Mouse (Mus musculus) MEL (cell line): Measurements from ENCODE around the gene Pax4. TPM values are rescaled to one million over a fixed set of nuclear protein-coding genes. Genes with fewer than 3 reads are reported as not detected.

Experiments used
- DNase-seq: peaks from one replicate; pipeline ENCODE4 v3.0.0; 2011; ENCODE audit warnings: low read depth, low spot score
- H3K27ac ChIP-seq: 2 replicates; pipeline ENCODE4 v1.5.1; 2012; ENCODE audit warnings: low read depth, mild to moderate bottlenecking, control low read depth, low read length, moderate library complexity; ENCODE audit not compliant: control insufficient read depth
- H3K27me3 ChIP-seq, 2 experiments: fragments of 150-350 bp in 1 of 2; sonication (generic) in 1 of 2; 2 replicates each; pipeline ENCODE4 v1.6.1; 2012; ENCODE audit warnings: low read length in 2 of 2, mild to moderate bottlenecking in 2 of 2, improper control_type of control experiment in 1 of 2, moderate library complexity in 1 of 2; ENCODE audit not compliant: insufficient read depth in 2 of 2, control insufficient read depth in 1 of 2
- H3K36me3 ChIP-seq, 2 experiments: 2 replicates each; pipeline ENCODE4 v1.6.1; 2012 to 2014; ENCODE audit warnings: low read length in 2 of 2, improper control_type of control experiment in 1 of 2, inconsistent platforms in 1 of 2, mild to moderate bottlenecking in 1 of 2; ENCODE audit not compliant: insufficient read depth in 2 of 2, control insufficient read depth in 1 of 2
- H3K4me1 ChIP-seq, 2 experiments: fragments of 150-350 bp in 1 of 2; sonication (generic) in 1 of 2; 2 replicates each; pipeline ENCODE4 v1.6.1; 2012; ENCODE audit warnings: low read length in 2 of 2, improper control_type of control experiment in 1 of 2, mild to moderate bottlenecking in 1 of 2; ENCODE audit not compliant: insufficient read depth in 2 of 2, control insufficient read depth in 1 of 2
- H3K4me3 ChIP-seq, 2 experiments: fragments of 150-350 bp in 1 of 2; sonication (generic) in 1 of 2; 2 replicates each; pipeline ENCODE4 v1.5.1; 2012; ENCODE audit warnings: low read depth in 2 of 2, low read length in 2 of 2, mild to moderate bottlenecking in 2 of 2, moderate library complexity in 2 of 2, control low read depth in 1 of 2, improper control_type of control experiment in 1 of 2; ENCODE audit not compliant: control insufficient read depth in 1 of 2, insufficient read depth in 1 of 2
- H3K79me2 ChIP-seq: 2 replicates; pipeline ENCODE4 v1.6.1; 2012; ENCODE audit warnings: mild to moderate bottlenecking, low read length, moderate library complexity; ENCODE audit not compliant: control insufficient read depth, poor library complexity, insufficient read depth
- H3K9ac ChIP-seq: 2 replicates; pipeline ENCODE4 v1.6.1; 2012; ENCODE audit warnings: low read depth, mild to moderate bottlenecking, control low read depth, low read length, moderate library complexity; ENCODE audit not compliant: control insufficient read depth, poor library complexity, severe bottlenecking
- H3K9me3 ChIP-seq: fragments of 150-350 bp; sonication (generic); replicated peaks from 2 replicates; pipeline ENCODE4 v1.6.1; 2012; ENCODE audit warnings: mild to moderate bottlenecking, low read length, improper control_type of control experiment, moderate library complexity; ENCODE audit not compliant: insufficient read depth
- ELF1 ChIP-seq: IDR thresholded peaks from 2 replicates; pipeline ENCODE4 v1.6.1; 2014; ENCODE audit warnings: low read depth, mild to moderate bottlenecking, inconsistent platforms, low read length, improper control_type of control experiment, moderate library complexity
- GATA1 ChIP-seq: IDR thresholded peaks from 2 replicates; pipeline ENCODE4 v1.6.1; 2011; ENCODE audit warnings: low read depth, low read length, improper control_type of control experiment
- HCFC1 ChIP-seq: IDR thresholded peaks from 2 replicates; pipeline ENCODE4 v1.6.1; 2012; ENCODE audit warnings: low read depth, mild to moderate bottlenecking, inconsistent platforms, low read length, improper control_type of control experiment, moderate library complexity
- KAT2A ChIP-seq: conservative IDR thresholded peaks from 2 replicates; pipeline ENCODE4 v1.6.1; 2012; ENCODE audit warnings: low read depth, low read length, improper control_type of control experiment, inconsistent platforms
- MAX ChIP-seq: IDR thresholded peaks from 2 replicates; pipeline ENCODE4 v1.6.1; 2011; ENCODE audit warnings: low read length, improper control_type of control experiment
- MXI1 ChIP-seq: IDR thresholded peaks from 2 replicates; pipeline ENCODE4 v1.6.1; 2011; ENCODE audit warnings: mild to moderate bottlenecking, low read depth, low read length, improper control_type of control experiment
- NELFE ChIP-seq: IDR thresholded peaks from 2 replicates; pipeline ENCODE4 v1.6.1; 2011; ENCODE audit warnings: low read depth, low read length, improper control_type of control experiment
- POLR2A ChIP-seq, 2 experiments: IDR thresholded peaks; 2 replicates each; pipeline ENCODE4 v1.6.1; 2011 to 2012; ENCODE audit warnings: low read length in 2 of 2, mild to moderate bottlenecking in 2 of 2, control low read depth in 1 of 2, improper control_type of control experiment in 1 of 2, low read depth in 1 of 2, moderate library complexity in 1 of 2; ENCODE audit not compliant: control insufficient read depth in 1 of 2, insufficient read depth in 1 of 2, poor library complexity in 1 of 2
- POLR2AphosphoS2 ChIP-seq: IDR thresholded peaks from 2 replicates; pipeline ENCODE4 v1.6.1; 2011; ENCODE audit warnings: low read length, improper control_type of control experiment
- POLR2AphosphoS5 ChIP-seq: IDR thresholded peaks from 2 replicates; pipeline ENCODE4 v1.6.1; 2012; ENCODE audit warnings: low read depth, borderline replicate concordance, mild to moderate bottlenecking, inconsistent platforms, low read length, moderate library complexity, mixed read lengths
- SIN3A ChIP-seq: IDR thresholded peaks from 2 replicates; pipeline ENCODE4 v1.6.1; 2012; ENCODE audit warnings: low read length, improper control_type of control experiment, inconsistent platforms
- TAL1 ChIP-seq: IDR thresholded peaks from 2 replicates; pipeline ENCODE4 v1.6.1; 2012; ENCODE audit warnings: mild to moderate bottlenecking, inconsistent platforms, low read length, moderate library complexity, mixed read lengths
- TBP ChIP-seq: IDR thresholded peaks from 2 replicates; pipeline ENCODE4 v1.8.0; 2011; ENCODE audit warnings: low read depth, low read length, improper control_type of control experiment
- TCF12 ChIP-seq: IDR thresholded peaks from 2 replicates; pipeline ENCODE4 v1.6.1; 2014; ENCODE audit warnings: low read depth, mild to moderate bottlenecking, inconsistent platforms, low read length, improper control_type of control experiment, moderate library complexity
- USF1 ChIP-seq: IDR thresholded peaks from 2 replicates; pipeline ENCODE4 v1.6.1; 2014; ENCODE audit warnings: low read depth, mild to moderate bottlenecking, inconsistent platforms, low read length, improper control_type of control experiment, moderate library complexity
- ZMIZ1 ChIP-seq: IDR thresholded peaks from 2 replicates; pipeline ENCODE4 v1.6.1; 2012; ENCODE audit warnings: low read depth, mild to moderate bottlenecking, inconsistent platforms, low read length, improper control_type of control experiment, moderate library complexity
- ZNF384 ChIP-seq: IDR thresholded peaks from 2 replicates; pipeline ENCODE4 v1.6.1; 2012; ENCODE audit warnings: low read depth, mild to moderate bottlenecking, inconsistent platforms, low read length, improper control_type of control experiment
- polyA plus RNA-seq, 2 experiments: library from polyadenylated mRNA; stranded (reverse) in 1 of 2; unstranded in 1 of 2; fragments of >175 nt in 1 of 2; fragments of >200 nt in 1 of 2; gene quantifications; 2 replicates each; pipeline versions ENCODE4 v1.2.1 to v1.2.4; 2012; ENCODE audit warnings: low replicate concordance in 2 of 2, low read depth in 1 of 2; ENCODE audit not compliant: insufficient read length in 2 of 2, insufficient read depth in 1 of 2, missing spikeins in 1 of 2
- total RNA-seq: library from RNA; depleted of rRNA; stranded (reverse); fragments of 300-350 nt; gene quantifications from 2 replicates; pipeline ENCODE4 v1.2.3, GENCODE M21; 2012

Gene Pax4
- total and polyA plus RNA-seq, 3 experiments = not detected

- TF ChIP-seq POLR2AphosphoS2 (no peak), NELFE (no peak), ZNF384 (no peak), POLR2AphosphoS5 (no peak)
Observed at GRCm38 (mm10) chr6:28423767-28424695, 25.1 kb downstream of the Pax4 start (continued).

GRCm38 (mm10) chr6:28423313-28423712, 25.8 kb downstream of the Pax4 start, which contains the start of gene Arf5:
Gene Arf5 (plus strand): TSS chr6:28423560.
- peaks cover 0 to 17% of the 10 kb centered on the region in 2 experiments; a peak in 2 of 4 replicates for H3K36me3 ChIP-seq
- DNase-seq = peak; percentile 90
- peaks cover 2 to 32% of the 10 kb centered on the region in 2 experiments for H3K4me1 ChIP-seq
- peak within 1 kb of the TSS; percentile 90 to 98 for H3K4me3 ChIP-seq
- H3K79me2 ChIP-seq = peaks cover 13% of the 10 kb centered on the region
- peak; percentile 78 for TF ChIP-seq ELF1
- TF ChIP-seq ZMIZ1 = peak; percentile 54; the same call in 1 of the 2 replicates
- TF ChIP-seq USF1 = peak; percentile 84
- TF ChIP-seq MAX = peak; percentile 17; the same call in 1 of the 2 replicates
- TF ChIP-seq POLR2A (IDR thresholded peaks at IDR 0.05; ENCODE audit: control insufficient read depth in 1 of 2, insufficient read depth in 1 of 2, low read depth in 1 of 2, low read length in 2 of 2, poor library complexity in 1 of 2) = peak in 1 of 2 experiments; percentile 66; a peak in 2 of 4 replicates
- peak; percentile 59; the same call in 1 of the 2 replicates for TF ChIP-seq SIN3A
- 0 out of 2 replicates have a peak, but pooled peaks have one; percentile 8 for TF ChIP-seq TBP
- peak; percentile 34; the same call in 1 of the 2 replicates for TF ChIP-seq POLR2AphosphoS2
- no peak for TF ChIP-seq KAT2A
- no peak for TF ChIP-seq TCF12
- peak; percentile 76 for TF ChIP-seq HCFC1
- TF ChIP-seq MXI1 = no peak
- TF ChIP-seq NELFE = peak; percentile 67
- no peak for TF ChIP-seq TAL1
- peak within 1 kb of the TSS; percentile 94 for H3K9ac ChIP-seq
- H3K27me3 ChIP-seq = no peaks in the 10 kb centered on the region
- no peaks in the 10 kb centered on the region for H3K9me3 ChIP-seq
- H3K27ac ChIP-seq = peak within 1 kb of the TSS; percentile 32

GRCm38 (mm10) chr6:28422651-28423290, 26.4 kb downstream of the Pax4 start:
- no peak for DNase-seq
- TF ChIP-seq GATA1 = no peak
- TF ChIP-seq ZNF384 = peak; percentile 60
- Histone ChIP-seq H3K36me3 (peaks cover 0 to 17% of the 10 kb centered on the region in 2 experiments; a peak in 2 of 4 replicates), H3K9ac (peak overlapping the region; percentile 64), H3K27ac (peak overlapping the region; percentile 32; the same call in 1 of the 2 replicates), H3K4me3 (peak overlapping the region; percentile 36 to 46), H3K27me3 (no peaks in the 10 kb centered on the region), H3K79me2 (peaks cover 13% of the 10 kb centered on the region), H3K4me1 (peaks cover 2 to 32% of the 10 kb centered on the region in 2 experiments), H3K9me3 (no peaks in the 10 kb centered on the region)
